Mouse (Mus musculus) hindbrain, embryonic 14.5 days (tissue): ENCODE data around the gene Zfp944. TPM values are rescaled to one million over a fixed set of nuclear protein-coding genes. Genes with fewer than 3 reads are reported as not detected.
A peak's percentile ranks its signal among the peaks of the same experiment; 100 is the strongest.
"Not testable (repeated sequence)": the region's sequence is repeated elsewhere in the genome, so short reads cannot be mapped to it uniquely, and the experiment has no call there.

ENCODE experiments used
- ATAC-seq: fragments of 200-750 bp; cut with Nextera tagmentation; 2 replicates; pipeline ENCODE4 v1.8.0; 2017; ENCODE audit warnings: moderate number of reproducible peaks, mild to moderate bottlenecking, moderate TSS enrichment, moderate library complexity; ENCODE audit not compliant: low FRiP score
- DNase-seq: peaks from one replicate; pipeline ENCODE4 v3.0.0-alpha.2; 2015; ENCODE audit warnings: low spot score
- H3K27ac ChIP-seq: fragments of 300-500 bp; sonication (generic); 2 replicates; pipeline ENCODE4 v1.5.1; 2014; ENCODE audit warnings: mild to moderate bottlenecking, moderate library complexity
- H3K27me3 ChIP-seq: fragments of 300-500 bp; sonication (generic); 2 replicates; pipeline ENCODE4 v1.6.1; 2014; ENCODE audit warnings: mild to moderate bottlenecking, low read length, mixed read lengths; ENCODE audit not compliant: control insufficient read depth, insufficient read depth
- H3K36me3 ChIP-seq: fragments of 300-500 bp; sonication (generic); replicated peaks from 2 replicates; pipeline ENCODE4 v1.6.1; 2014; ENCODE audit not compliant: control insufficient read depth, insufficient read depth
- H3K4me1 ChIP-seq: fragments of 300-500 bp; sonication (generic); replicated peaks from 2 replicates; pipeline ENCODE4 v1.6.1; 2014; ENCODE audit warnings: antibody characterized with exemption, low read length, mixed read lengths; ENCODE audit not compliant: control insufficient read depth, insufficient read depth
- H3K4me2 ChIP-seq: fragments of 300-500 bp; sonication (generic); replicated peaks from 2 replicates; pipeline ENCODE4 v1.6.1; 2014; ENCODE audit warnings: mild to moderate bottlenecking, moderate library complexity
- H3K4me3 ChIP-seq: fragments of 300-500 bp; sonication (generic); replicated peaks from 2 replicates; pipeline ENCODE4 v1.5.1; 2014; ENCODE audit warnings: mild to moderate bottlenecking, low read length
- H3K9ac ChIP-seq: fragments of 300-500 bp; sonication (generic); 2 replicates; pipeline ENCODE4 v1.6.1; 2014
- H3K9me3 ChIP-seq: fragments of 300-500 bp; sonication (generic); 2 replicates; pipeline ENCODE4 v1.6.1; 2016; ENCODE audit warnings: low read length; ENCODE audit not compliant: control insufficient read depth
- WGBS: fragments of 180-500 bp; shearing (Covaris S2); extraction: QIAGEN DNeasy Blood & Tissue Kit; methylation state at CpG from one replicate; pipeline ENCODE4 v1.1.7; 2014; 5-methylcytosine and 5-hydroxymethylcytosine counted together
- polyA plus RNA-seq: library from polyadenylated mRNA; unstranded; fragments of >200 nt; fragmentation: Nextera tagmentation; extraction: Ambion mirVana; gene quantifications from 2 replicates; pipeline ENCODE4 v1.2.1, GENCODE M21; 2014

The Zfp944 gene
- 14.5 and 15.1 TPM in 2 replicates for polyA plus RNA-seq

DNA sequence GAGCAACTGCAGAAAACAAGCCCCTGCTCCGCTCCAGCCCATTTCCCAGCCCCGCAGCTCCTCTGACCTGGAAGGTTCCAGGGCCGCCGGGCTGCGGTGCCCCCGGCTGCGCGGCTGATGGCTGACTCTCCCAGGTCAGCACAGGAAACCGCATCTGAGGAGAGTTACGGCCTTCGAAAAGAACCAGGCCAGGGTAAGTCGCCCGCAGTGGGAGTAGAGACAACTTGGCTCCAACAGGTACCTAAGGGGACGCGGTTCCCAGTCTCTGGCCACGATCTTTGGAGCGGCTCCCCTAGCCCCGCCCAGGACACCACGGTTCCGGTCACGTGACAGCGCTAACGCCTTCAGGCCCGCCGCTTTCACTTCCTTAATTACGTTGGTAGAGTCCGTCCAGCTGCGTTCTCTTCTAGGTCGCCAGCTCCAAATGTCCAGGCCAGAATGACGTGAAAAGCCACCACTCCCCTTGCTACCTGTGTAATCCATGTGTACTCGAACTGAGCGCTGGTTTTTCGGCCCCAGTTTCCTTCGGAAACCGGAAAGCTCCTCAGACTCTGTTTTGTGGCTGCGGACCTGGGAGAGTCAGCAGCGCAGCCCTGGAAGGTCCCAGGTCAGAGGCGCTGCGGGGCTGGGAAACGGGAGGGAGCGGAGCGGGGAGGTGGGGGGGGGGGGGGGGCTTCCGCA, at the start of gene Zfp944, which contains the start of gene Zfp758:
TSS of gene Zfp944 (minus strand) at position 300 of the 681 bp plus-strand sequence.
TSS of gene Zfp758 (plus strand) at position 353 of the 681 bp plus-strand sequence.
- under 1% methylated on average over 28 of the region's 43 CpGs for WGBS
- Histone ChIP-seq H3K4me2 (peak within 1 kb of the TSS; percentile 71), H3K27ac (peak within 1 kb of the TSS; percentile 68; the same call in 1 of the 2 replicates), H3K9ac (peak within 1 kb of the TSS; percentile 76), H3K36me3 (peaks cover 16% of the 10 kb centered on the region), H3K4me1 (peaks cover 16% of the 10 kb centered on the region), H3K4me3 (peak within 1 kb of the TSS; percentile 51)
- DNase-seq: peak; percentile 52
- peak; percentile 98 for ATAC-seq
- not testable (repeated sequence) for H3K9me3 ChIP-seq, H3K27me3 ChIP-seq

DNA sequence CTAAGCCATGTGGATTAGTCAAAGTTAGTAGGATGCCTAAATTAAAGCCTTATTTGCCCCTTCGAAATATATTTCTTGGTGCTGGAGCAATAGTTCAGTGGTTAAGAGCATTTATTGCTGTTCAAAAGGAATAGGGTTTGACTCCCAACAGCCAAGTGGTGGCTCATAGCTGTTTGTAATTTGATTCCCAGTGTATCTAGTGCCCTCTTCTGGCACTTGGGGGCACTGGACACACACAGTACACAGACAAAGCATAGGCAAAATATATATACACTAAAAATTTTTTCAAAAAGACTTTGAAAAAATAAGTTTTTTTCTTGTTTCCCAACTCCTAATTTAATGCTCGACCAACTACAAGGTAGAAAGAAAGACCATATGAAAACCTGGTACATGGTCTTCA, 49.6 kb upstream of the Zfp944 start:
- 87% methylated on average over 2 of the region's 2 CpGs for WGBS
- ATAC-seq (no peak), DNase-seq (no peak)
- Histone ChIP-seq H3K27me3 (no peaks in the 10 kb centered on the region), H3K4me2 (no peak overlapping the region), H3K4me1 (no peaks in the 10 kb centered on the region), H3K36me3 (no peaks in the 10 kb centered on the region), H3K4me3 (no peak overlapping the region), H3K9me3 (no peaks in the 10 kb centered on the region), H3K27ac (no peak overlapping the region), H3K9ac (no peak overlapping the region)

DNA sequence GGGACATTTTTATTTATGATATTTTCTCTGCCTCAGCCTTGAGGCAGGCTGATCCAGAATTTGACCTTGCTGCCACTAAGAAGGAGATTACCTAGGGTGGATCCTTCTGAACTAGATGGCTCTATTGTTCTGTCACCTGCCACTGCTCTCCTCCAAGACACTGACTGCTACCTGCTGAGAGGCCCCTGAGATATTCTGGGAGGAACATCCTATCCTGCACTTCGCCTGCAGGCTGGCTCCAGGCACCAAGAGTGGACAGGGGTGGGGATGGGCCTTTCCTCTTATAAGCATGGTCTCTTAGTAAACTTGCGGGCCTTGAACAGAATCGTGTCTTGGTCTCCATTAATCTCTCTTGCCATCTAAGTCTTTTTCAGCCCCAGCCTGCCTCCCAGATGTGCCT, 2.7 kb upstream of the Zfp944 start:
- peaks cover 16% of the 10 kb centered on the region for H3K4me1 ChIP-seq
- ATAC-seq (no peak), DNase-seq (no peak)
- WGBS: 95% methylated on average over 3 of the region's 3 CpGs
- H3K27me3 ChIP-seq: no peaks in the 10 kb centered on the region
- no peak overlapping the region for H3K4me3 ChIP-seq
- no peak overlapping the region for H3K4me2 ChIP-seq
- H3K27ac ChIP-seq: no peak overlapping the region
- no peak overlapping the region for H3K9ac ChIP-seq
- H3K36me3 ChIP-seq: peaks cover 13% of the 10 kb centered on the region; the same call in 1 of the 2 replicates
- peaks cover 29% of the 10 kb centered on the region for H3K9me3 ChIP-seq

DNA sequence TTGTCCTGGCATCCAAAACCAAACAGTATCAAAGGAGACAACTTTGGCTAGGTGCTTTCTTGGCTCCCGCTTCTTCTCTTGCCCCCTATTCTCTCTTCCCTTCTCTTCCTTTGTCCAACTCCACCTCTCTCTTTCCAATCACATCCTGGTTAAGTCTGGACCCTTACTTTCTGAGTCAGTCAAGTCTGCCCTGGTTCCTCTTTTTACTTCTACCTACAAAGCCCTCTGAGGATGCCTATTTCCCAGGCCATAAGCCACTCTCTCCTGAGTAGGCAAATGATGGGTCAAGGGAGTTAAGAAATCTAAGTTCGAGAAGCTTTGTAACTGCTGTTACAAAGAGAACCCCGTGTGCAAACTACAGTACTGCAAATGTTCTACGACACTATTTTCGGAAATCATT, 628 bp downstream of the Zfp944 start:
- Histone ChIP-seq H3K27ac (0 out of 2 replicates have a peak overlapping the region, but pooled peaks have one; percentile 43), H3K9ac (peak overlapping the region; percentile 64), H3K27me3 (no peaks in the 10 kb centered on the region), H3K36me3 (peaks cover 19% of the 10 kb centered on the region), H3K4me1 (peaks cover 16% of the 10 kb centered on the region), H3K4me3 (peak overlapping the region; percentile 51), H3K9me3 (peaks cover 5% of the 10 kb centered on the region; the same call in 1 of the 2 replicates), H3K4me2 (peak overlapping the region; percentile 71)
- WGBS: 31% methylated on average over 5 of the region's 5 CpGs
- ATAC-seq (no peak), DNase-seq (no peak)

DNA sequence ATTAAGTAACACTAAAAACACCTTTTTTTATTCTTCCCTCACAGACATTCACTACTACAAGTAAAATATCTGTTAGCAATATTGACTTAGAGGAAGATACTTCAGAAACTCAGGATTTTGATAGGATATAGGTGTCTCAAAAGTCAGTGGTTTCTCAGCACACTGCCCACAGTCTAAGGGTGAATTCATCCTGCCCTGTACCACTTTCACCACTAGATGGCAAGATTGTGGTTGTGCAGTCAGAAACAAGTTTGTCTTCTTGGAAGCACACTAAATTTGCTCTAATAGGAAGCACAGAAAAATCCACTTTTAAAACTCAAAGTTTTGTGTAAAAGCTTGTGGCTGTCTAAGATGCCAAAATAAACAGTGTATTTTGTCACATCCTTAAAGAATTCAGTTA, 8.4 kb downstream of the Zfp944 start:
- Histone ChIP-seq H3K27me3 (no peaks in the 10 kb centered on the region), H3K4me1 (no peaks in the 10 kb centered on the region), H3K9ac (no peak overlapping the region), H3K9me3 (no peaks in the 10 kb centered on the region), H3K36me3 (peaks cover 53% of the 10 kb centered on the region), H3K4me2 (no peak overlapping the region), H3K27ac (no peak overlapping the region), H3K4me3 (no peak overlapping the region)
- ATAC-seq (no peak), DNase-seq (peak; percentile 63)

DNA sequence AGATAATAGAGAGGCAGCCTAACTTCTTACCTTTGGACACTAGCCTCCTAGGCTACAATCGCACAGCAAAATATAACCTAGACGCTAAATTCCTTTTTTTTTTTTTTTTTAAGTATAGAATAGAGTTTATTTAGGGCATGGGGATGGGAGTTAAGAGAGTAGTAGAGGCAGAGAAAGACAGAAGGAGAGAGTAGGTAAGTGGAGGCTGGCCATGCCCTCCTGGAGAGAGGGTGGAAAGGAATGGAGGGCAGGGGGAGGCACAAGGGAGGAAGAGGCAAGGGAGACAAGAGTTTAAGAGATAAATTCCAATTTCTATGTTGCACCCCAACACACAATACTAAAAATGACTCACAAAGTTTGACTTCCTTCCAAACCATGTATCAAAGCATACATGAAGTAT, 46.0 kb downstream of the Zfp944 start:
- peak overlapping the region; percentile 58 for H3K4me3 ChIP-seq
- H3K27me3 ChIP-seq, H3K36me3 ChIP-seq, DNase-seq, H3K4me1 ChIP-seq, H3K9me3 ChIP-seq: not testable (repeated sequence)
- H3K9ac ChIP-seq: peak overlapping the region; percentile 74
- WGBS: 15% methylated on average over 2 of the region's 2 CpGs
- ATAC-seq: 0 out of 2 replicates have a peak, but pooled peaks have one; percentile 6
- 0 out of 2 replicates have a peak overlapping the region, but pooled peaks have one; percentile 9 for H3K27ac ChIP-seq
- peak overlapping the region; percentile 61 for H3K4me2 ChIP-seq

DNA sequence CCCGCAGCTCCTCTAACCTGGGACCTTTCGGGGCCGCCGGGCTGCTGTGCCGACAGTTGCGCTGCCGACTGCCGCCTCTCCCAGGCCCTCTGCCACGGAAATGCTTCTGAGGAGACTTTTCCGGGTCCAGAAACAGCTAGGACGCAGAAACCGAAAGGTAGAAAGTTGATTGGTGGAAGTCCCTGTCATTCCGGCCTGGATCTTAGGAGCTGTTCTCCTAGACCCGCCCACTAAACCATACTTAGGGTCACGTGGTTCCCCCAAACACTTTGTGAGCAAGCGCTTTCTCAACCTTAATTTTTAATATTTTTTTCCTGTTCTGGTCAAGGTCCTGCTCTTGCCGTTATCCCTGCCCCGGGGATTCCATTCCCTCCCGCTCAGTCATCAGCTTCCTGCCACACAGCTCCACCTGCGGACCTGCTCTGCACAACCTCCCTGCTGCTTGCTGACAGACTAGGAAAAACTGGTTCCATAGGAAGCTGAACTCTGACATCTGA, 46.4 kb downstream of the Zfp944 start, which contains the start of gene CT030661.1:
TSS of gene CT030661.1 (minus strand) at position 108 of the 497 bp plus-strand sequence.
- ATAC-seq: peak; percentile 99
- H3K4me2 ChIP-seq: peak within 1 kb of the TSS; percentile 61
- H3K9ac ChIP-seq: peak within 1 kb of the TSS; percentile 74
- not testable (repeated sequence) for H3K27me3 ChIP-seq, H3K4me1 ChIP-seq, H3K36me3 ChIP-seq, H3K9me3 ChIP-seq
- DNase-seq: peak; percentile 99
- WGBS: under 1% methylated on average over 20 of the region's 20 CpGs
- peak within 1 kb of the TSS; percentile 58 for H3K4me3 ChIP-seq
- H3K27ac ChIP-seq: peak within 1 kb of the TSS; percentile 70

DNA sequence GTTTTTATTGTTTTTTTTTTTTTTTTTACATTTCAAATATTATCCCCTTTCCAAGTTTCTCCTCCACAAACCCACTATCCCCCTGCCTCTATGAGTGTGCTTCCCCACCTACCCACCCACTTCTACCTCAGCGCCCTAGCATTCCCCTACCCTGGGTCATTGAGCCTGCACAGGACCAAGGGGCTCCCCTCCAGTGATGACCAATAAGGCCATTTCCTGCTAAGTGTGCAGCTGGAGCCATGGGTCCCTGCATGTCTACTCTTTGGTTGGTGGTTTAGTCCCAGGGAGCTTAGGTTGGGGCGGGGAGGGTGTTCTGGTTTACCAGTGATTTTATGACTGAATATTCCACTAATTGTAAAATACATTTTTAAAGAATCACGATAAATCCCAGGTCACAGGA, 47.0 kb downstream of the Zfp944 start:
- not testable (repeated sequence) for H3K9me3 ChIP-seq, H3K27me3 ChIP-seq, H3K4me1 ChIP-seq, H3K36me3 ChIP-seq
- peak; percentile 67 for ATAC-seq
- DNase-seq: peak; percentile 5
- Histone ChIP-seq H3K4me2 (peak overlapping the region; percentile 61), H3K27ac (peak overlapping the region; percentile 70), H3K4me3 (peak overlapping the region; percentile 58), H3K9ac (peak overlapping the region; percentile 74)
- 0% methylated on average over 3 of the region's 3 CpGs for WGBS
